Mouse (Mus musculus): ENCODE data around the gene Dnm1l.

DNA sequence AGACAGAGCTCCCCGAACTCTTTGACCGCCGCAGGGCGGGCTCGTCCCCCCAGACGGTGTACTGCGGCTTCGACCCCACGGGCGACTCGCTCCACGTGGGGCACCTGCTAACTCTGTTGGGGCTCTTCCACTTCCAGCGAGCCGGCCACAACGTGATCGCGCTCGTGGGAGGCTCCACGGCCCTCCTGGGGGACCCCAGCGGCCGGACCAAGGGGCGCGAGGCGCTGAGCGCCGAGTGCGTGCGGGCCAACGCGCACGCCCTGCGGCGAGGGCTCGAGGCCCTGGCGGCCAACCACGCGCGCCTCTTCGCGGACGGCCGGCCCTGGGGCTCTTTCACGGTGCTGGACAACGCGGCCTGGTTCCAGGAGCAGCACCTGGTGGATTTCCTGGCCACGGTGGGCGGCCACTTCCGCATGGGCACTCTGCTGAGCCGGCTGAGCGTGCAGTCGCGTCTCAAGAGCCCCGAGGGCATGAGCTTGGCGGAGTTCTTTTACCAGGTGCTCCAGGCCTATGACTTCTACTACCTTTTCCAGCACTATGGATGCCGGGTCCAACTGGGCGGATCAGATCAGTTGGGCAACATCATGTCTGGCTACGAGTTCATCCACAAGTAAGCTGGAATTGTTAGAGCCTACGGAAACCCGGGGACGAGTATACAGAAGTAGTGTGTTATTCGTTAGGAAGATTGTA is 55.5 kb downstream of the Dnm1l start:
- TF ChIP-seq USF1 (IDR thresholded peaks at IDR 0.05; ENCODE audit: low read depth) (no peak), POLR2A (IDR thresholded peaks at IDR 0.05; ENCODE audit: insufficient read length, low read depth) (peak; percentile 20), TCF12 (IDR thresholded peaks at IDR 0.05; ENCODE audit: insufficient read depth, poor library complexity, severe bottlenecking) (no peak), E2F4 (IDR thresholded peaks at IDR 0.05; ENCODE audit: insufficient read depth) (no peak), REST (IDR thresholded peaks at IDR 0.05; ENCODE audit: insufficient read depth, insufficient read length) (no peak)

Measured in myocyte (in vitro differentiated cells).